Mouse (Mus musculus) liver, embryonic 11.5 days (tissue): ENCODE data around the gene Krtap16-3. TPM values are rescaled to one million over a fixed set of nuclear protein-coding genes. Genes with fewer than 3 reads are reported as not detected.

Experiments used
- ATAC-seq: fragments of 200-750 bp; cut with Nextera tagmentation; replicated peaks from 2 replicates; pipeline ENCODE4 v1.8.0; 2017; ENCODE audit warnings: moderate number of reproducible peaks, mild to moderate bottlenecking, moderate TSS enrichment, moderate library complexity; ENCODE audit not compliant: low FRiP score
- DNase-seq: peaks from one replicate; pipeline ENCODE4 v3.0.0-alpha.2; 2017; ENCODE audit warnings: low spot score
- H3K27ac ChIP-seq: fragments of 300-500 bp; sonication (generic); 2 replicates; pipeline ENCODE4 v1.5.1; 2014; ENCODE audit warnings: mild to moderate bottlenecking, low read depth, low read length, control low read depth
- H3K27me3 ChIP-seq: fragments of 300-500 bp; sonication (generic); replicated peaks from 2 replicates; pipeline ENCODE4 v1.6.1; 2014; ENCODE audit warnings: low read length, mixed read lengths; ENCODE audit not compliant: control insufficient read depth, insufficient read depth
- H3K36me3 ChIP-seq: fragments of 300-500 bp; sonication (generic); 2 replicates; pipeline ENCODE4 v1.6.1; 2014; ENCODE audit warnings: mild to moderate bottlenecking, low read length, moderate library complexity, mixed read lengths; ENCODE audit not compliant: control insufficient read depth, insufficient read depth
- H3K4me1 ChIP-seq: fragments of 300-500 bp; sonication (generic); replicated peaks from 2 replicates; pipeline ENCODE4 v1.6.1; 2014; ENCODE audit warnings: low read length, mixed read lengths; ENCODE audit not compliant: control insufficient read depth, insufficient read depth
- H3K4me2 ChIP-seq: fragments of 300-500 bp; sonication (generic); 2 replicates; pipeline ENCODE4 v1.6.1; 2014; ENCODE audit warnings: mild to moderate bottlenecking, control low read depth, moderate library complexity
- H3K4me3 ChIP-seq: fragments of 300-500 bp; sonication (generic); 2 replicates; pipeline ENCODE4 v1.5.1; 2014; ENCODE audit warnings: low read depth, low read length, control low read depth
- H3K9ac ChIP-seq: fragments of 300-500 bp; sonication (generic); 2 replicates; pipeline ENCODE4 v1.6.1; 2014; ENCODE audit warnings: low read depth, low read length, control low read depth
- H3K9me3 ChIP-seq: fragments of 300-500 bp; sonication (generic); 2 replicates; pipeline ENCODE4 v1.6.1; 2016; ENCODE audit warnings: low read length, inconsistent platforms, mixed read lengths; ENCODE audit not compliant: control insufficient read depth
- WGBS: fragments of 180-500 bp; shearing (Covaris S2); extraction: QIAGEN DNeasy Blood & Tissue Kit; methylation state at CpG from one replicate; pipeline ENCODE4 v1.1.7; 2014; 5-methylcytosine and 5-hydroxymethylcytosine counted together
- polyA plus RNA-seq: library from polyadenylated mRNA; unstranded; fragments of >200 nt; fragmentation: Nextera tagmentation; extraction: Ambion mirVana; gene quantifications from 2 replicates; pipeline ENCODE4 v1.2.1, GENCODE M21; 2014

Gene Krtap16-3
- polyA plus RNA-seq: not detected in 2 replicates

DNA sequence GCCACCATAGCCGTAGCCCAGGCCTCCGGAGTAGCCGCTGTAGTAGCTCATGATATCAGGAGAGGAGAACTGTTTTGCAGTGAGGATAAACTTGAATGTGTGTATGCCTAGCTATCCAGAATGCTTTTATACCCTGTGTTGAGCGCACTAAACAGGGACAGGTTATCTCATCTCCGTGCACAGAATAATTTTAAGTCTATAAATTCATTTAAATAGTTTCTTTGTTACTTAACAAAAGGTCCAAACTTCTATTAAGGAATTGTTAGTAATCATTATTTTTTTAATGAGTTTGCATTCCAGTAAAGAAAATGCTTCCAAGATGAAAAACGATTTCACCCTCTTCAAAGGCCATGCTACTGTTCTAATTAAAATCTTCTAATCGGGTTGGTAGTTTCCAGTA lies at the start of gene Krtap16-3:
Gene Krtap16-3, minus strand, starts transcription at position 101 of the 400 bp plus-strand sequence.
- Histone ChIP-seq H3K36me3 (no peaks in the 10 kb centered on the region), H3K27ac (no peak within 1 kb of the TSS), H3K4me2 (no peak within 1 kb of the TSS), H3K4me1 (no peaks in the 10 kb centered on the region), H3K9me3 (peaks cover 3% of the 10 kb centered on the region), H3K4me3 (no peak within 1 kb of the TSS), H3K9ac (no peak within 1 kb of the TSS), H3K27me3 (no peaks in the 10 kb centered on the region)
- DNase-seq (no peak), ATAC-seq (no peak)
- 88% methylated on average over 7 of the region's 7 CpGs for WGBS

DNA sequence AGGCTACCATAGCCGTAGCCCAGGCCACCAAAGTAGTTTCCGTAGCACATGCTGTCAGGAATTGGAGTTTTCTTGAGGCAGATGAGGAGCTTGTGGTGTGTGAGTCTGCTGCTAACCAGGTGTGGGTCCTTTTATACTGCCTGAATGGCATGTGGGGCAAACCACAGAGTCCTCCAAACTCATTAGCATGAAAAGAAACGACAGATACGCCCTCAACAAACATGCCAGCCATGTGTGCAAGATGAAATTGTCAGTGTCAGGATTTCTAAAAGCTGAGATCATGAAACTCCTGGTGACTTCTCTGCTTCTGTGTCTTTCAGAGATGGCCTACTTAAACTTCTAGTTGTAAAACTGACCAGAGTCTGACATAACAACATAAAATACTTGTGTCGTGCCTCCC lies 48.0 kb upstream of the Krtap16-3 start, which contains the start of gene Krtap22-2:
Gene Krtap22-2, minus strand, starts transcription at position 101 of the 400 bp plus-strand sequence.
- DNase-seq (no peak), ATAC-seq (no peak)
- H3K27me3 ChIP-seq: no peaks in the 10 kb centered on the region
- 78% methylated on average over 5 of the region's 5 CpGs for WGBS
- H3K27ac ChIP-seq: no peak within 1 kb of the TSS
- no peak within 1 kb of the TSS for H3K9ac ChIP-seq
- no peak within 1 kb of the TSS for H3K4me2 ChIP-seq
- no peaks in the 10 kb centered on the region for H3K36me3 ChIP-seq
- peaks cover 3% of the 10 kb centered on the region; the same call in 1 of the 2 replicates for H3K9me3 ChIP-seq
- H3K4me3 ChIP-seq: no peak within 1 kb of the TSS
- no peaks in the 10 kb centered on the region for H3K4me1 ChIP-seq

DNA sequence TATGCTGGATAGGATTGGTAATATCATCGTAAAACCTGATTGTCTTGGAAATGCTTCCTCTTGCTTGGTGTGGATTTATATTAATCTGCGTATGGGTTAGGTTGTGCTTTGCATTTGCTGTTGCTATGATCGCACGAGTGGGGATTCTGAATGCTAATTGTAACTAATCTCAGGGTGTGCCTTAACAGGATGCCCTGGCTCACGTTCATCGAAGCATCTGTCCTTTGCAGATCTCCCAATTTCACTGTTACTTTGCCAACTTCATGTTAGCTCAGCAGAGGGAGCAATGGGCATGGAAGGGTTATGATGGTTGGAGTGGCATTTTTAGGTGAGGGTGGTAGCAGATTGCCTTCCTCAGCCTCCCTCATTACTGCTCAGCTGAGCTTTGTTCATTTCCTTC lies 21.6 kb downstream of the Krtap16-3 start:
- Histone ChIP-seq H3K27me3 (no peaks in the 10 kb centered on the region), H3K4me1 (no peaks in the 10 kb centered on the region), H3K4me3 (no peak overlapping the region), H3K27ac (no peak overlapping the region), H3K9me3 (no peaks in the 10 kb centered on the region), H3K4me2 (no peak overlapping the region), H3K9ac (no peak overlapping the region), H3K36me3 (no peaks in the 10 kb centered on the region)
- DNase-seq (no peak), ATAC-seq (no peak)
- WGBS: 84% methylated on average over 6 of the region's 6 CpGs

DNA sequence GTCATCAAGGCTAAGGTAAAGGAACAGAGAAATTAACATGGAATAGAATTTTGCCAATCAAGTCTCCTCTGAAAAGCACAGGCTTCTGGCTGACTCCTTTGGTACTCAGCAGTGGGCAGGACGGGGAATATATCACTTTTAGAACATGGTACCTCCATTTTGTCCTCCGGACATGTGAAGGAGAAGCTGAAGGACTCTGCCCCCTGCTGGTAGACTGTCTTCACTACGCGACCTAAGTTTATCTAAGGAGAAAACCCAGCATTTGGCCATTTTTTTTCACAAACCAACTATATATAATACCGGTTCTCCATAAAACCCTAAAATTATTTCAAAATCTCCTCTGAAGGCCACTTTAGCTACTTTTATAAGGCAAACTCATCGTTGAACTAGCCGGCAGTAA lies 24.4 kb downstream of the Krtap16-3 start:
- ATAC-seq (no peak), DNase-seq (no peak)
- Histone ChIP-seq H3K9ac (no peak overlapping the region), H3K27ac (no peak overlapping the region), H3K27me3 (no peaks in the 10 kb centered on the region), H3K9me3 (no peaks in the 10 kb centered on the region), H3K4me1 (no peaks in the 10 kb centered on the region), H3K4me3 (no peak overlapping the region), H3K4me2 (no peak overlapping the region), H3K36me3 (no peaks in the 10 kb centered on the region)
- 68% methylated on average over 7 of the region's 7 CpGs for WGBS

DNA sequence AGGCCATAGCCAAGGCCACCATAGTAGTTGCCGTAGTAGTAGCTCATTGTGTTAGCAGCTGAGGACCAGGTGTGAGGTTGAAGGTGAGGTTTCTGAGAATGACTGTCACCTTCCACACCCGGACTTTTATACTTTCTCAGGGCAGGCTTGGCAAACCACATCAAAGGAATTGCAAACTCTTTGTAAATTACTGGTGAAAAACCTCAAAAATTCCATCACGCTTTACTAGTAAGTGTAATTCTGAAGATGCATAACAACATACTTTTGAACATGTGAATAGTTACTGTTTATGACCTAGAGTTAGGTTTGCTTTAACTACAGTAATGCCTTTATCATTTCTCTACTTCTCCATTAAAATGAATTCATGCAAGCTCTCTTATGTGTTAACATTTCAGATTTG lies 30.5 kb downstream of the Krtap16-3 start, which contains the start of gene Krtap19-9b:
Gene Krtap19-9b, minus strand, starts transcription at position 101 of the 400 bp plus-strand sequence.
- Histone ChIP-seq H3K4me3 (no peak within 1 kb of the TSS), H3K27ac (no peak within 1 kb of the TSS), H3K9me3 (no peaks in the 10 kb centered on the region), H3K9ac (no peak within 1 kb of the TSS), H3K4me2 (no peak within 1 kb of the TSS), H3K36me3 (no peaks in the 10 kb centered on the region), H3K4me1 (no peaks in the 10 kb centered on the region), H3K27me3 (no peaks in the 10 kb centered on the region)
- DNase-seq: no peak
- WGBS: 87% methylated on average over 3 of the region's 3 CpGs
- no peak for ATAC-seq

Other genes starting within 250 kb of the Krtap16-3 start
- not detected in 2 replicates for gene Krtap13-1, start 234.0 kb downstream of the Krtap16-3 start, polyA plus RNA-seq
- gene Krtap13, start 211.2 kb downstream of the Krtap16-3 start, polyA plus RNA-seq: not detected in 2 replicates
- not detected in 2 replicates for gene 2310034C09Rik, start 204.0 kb downstream of the Krtap16-3 start, polyA plus RNA-seq
- not detected in 2 replicates for gene 2310057N15Rik, start 188.7 kb downstream of the Krtap16-3 start, polyA plus RNA-seq
- gene Gm5965, start 185.0 kb downstream of the Krtap16-3 start, polyA plus RNA-seq: not detected in 2 replicates
- not detected in 2 replicates for gene Gm20741, start 150.7 kb downstream of the Krtap16-3 start, polyA plus RNA-seq
- 0.22 TPM in 1 of 2 replicates, not detected in the other for gene Krtap15, start 142.7 kb downstream of the Krtap16-3 start, polyA plus RNA-seq
- gene Krtap14, start 136.7 kb downstream of the Krtap16-3 start, polyA plus RNA-seq: not detected in 2 replicates
- not detected in 2 replicates for gene Krtap19-1, start 93.5 kb downstream of the Krtap16-3 start, polyA plus RNA-seq
- gene Krtap19-2, start 88.6 kb downstream of the Krtap16-3 start, polyA plus RNA-seq: not detected in 2 replicates
- not detected in 2 replicates for gene Krtap19-3, start 84.8 kb downstream of the Krtap16-3 start, polyA plus RNA-seq
- gene Krtap19-4, start 77.8 kb downstream of the Krtap16-3 start, polyA plus RNA-seq: not detected in 2 replicates
- not detected in 2 replicates for gene Krtap19-5, start 66.4 kb downstream of the Krtap16-3 start, polyA plus RNA-seq
- not detected in 2 replicates for gene Krtap19-9b, start 30.6 kb downstream of the Krtap16-3 start, polyA plus RNA-seq
- gene Krtap22-2, start 47.9 kb upstream of the Krtap16-3 start, polyA plus RNA-seq: not detected in 2 replicates
- not detected in 2 replicates for gene Gm10229, start 52.4 kb upstream of the Krtap16-3 start, polyA plus RNA-seq
- gene Krtap6-1, start 68.8 kb upstream of the Krtap16-3 start, polyA plus RNA-seq: not detected in 2 replicates
- gene Gm10228, start 78.6 kb upstream of the Krtap16-3 start, polyA plus RNA-seq: not detected in 2 replicates
- gene Krtap6-5, start 85.0 kb upstream of the Krtap16-3 start, polyA plus RNA-seq: not detected in 2 replicates
- gene 1110025L11Rik, start 101.1 kb upstream of the Krtap16-3 start, polyA plus RNA-seq: not detected in 2 replicates
- not detected in 2 replicates for gene Krtap6-3, start 121.1 kb upstream of the Krtap16-3 start, polyA plus RNA-seq
- gene Gm6358, start 178.0 kb upstream of the Krtap16-3 start, polyA plus RNA-seq: not detected in 2 replicates
- not detected in 2 replicates for gene Gm10061, start 188.2 kb upstream of the Krtap16-3 start, polyA plus RNA-seq
- not detected in 2 replicates for gene Gm9789, start 195.1 kb upstream of the Krtap16-3 start, polyA plus RNA-seq
- gene Gm7735, start 206.6 kb upstream of the Krtap16-3 start, polyA plus RNA-seq: not detected in 2 replicates
- gene 1110057P08Rik, start 211.9 kb upstream of the Krtap16-3 start, polyA plus RNA-seq: not detected in 2 replicates
- gene Krtap20-2, start 243.0 kb upstream of the Krtap16-3 start, polyA plus RNA-seq: not detected in 2 replicates